Mouse (Mus musculus): ENCODE measurements around the gene Pi16.

GRCm38 (mm10) chr17:29292996-29293395, 24.5 kb upstream of the Pi16 start:
- TF ChIP-seq CTCF (conservative IDR thresholded peaks at IDR 0.05; ENCODE audit: low read length), result no peak
- TF ChIP-seq POU5F1 (IDR thresholded peaks at IDR 0.05; ENCODE audit: borderline replicate concordance, low read length), result no peak
